In the genomic region with DNA sequence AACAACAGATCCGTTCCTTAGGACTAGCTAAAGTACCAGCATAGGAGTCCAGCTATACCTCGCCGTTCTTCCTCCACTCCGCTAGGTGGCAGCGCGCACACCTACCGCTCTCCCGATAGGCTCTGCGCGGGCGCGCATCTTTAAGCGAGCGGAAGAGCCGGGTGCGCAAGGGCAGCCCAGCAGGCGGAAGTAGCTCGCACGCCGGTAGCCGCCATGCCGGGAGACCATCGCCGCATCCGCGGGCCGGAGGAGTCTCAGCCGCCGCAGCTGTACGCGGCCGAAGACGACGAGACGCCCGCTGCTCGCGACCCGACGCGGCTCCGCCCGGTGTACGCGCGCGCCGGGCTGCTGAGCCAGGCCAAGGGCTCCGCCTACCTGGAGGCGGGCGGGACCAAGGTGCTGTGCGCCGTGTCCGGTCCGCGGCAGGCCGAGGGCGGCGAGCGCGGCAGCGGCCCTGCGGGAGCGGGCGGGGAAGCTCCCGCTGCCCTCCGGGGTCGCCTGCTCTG, we compare ENCODE assay signal across 1 mouse cellular context.
TF ChIP-seq lines count a peak whose summit lies in the region.

A gene (plus strand): TSS at position 182 of the 506 bp plus-strand sequence.

TF ChIP-seq in MEL, 35 proteins besides CTCF, POLR2A, EP300 and RAD21 (continued from another document):
- TF ChIP-seq MXI1 (IDR thresholded peaks at IDR 0.05; ENCODE audit: low read depth, low read length) (peak; percentile 81), UBTF (IDR thresholded peaks at IDR 0.05; ENCODE audit: borderline replicate concordance, insufficient read depth, low read depth, low read length) (0 out of 2 replicates have a peak, but pooled peaks have one; percentile 30), GABPA (IDR thresholded peaks at IDR 0.05; ENCODE audit: low read depth, low read length) (no peak; the same call in 1 of the 2 replicates), USF2 (IDR thresholded peaks at IDR 0.05; ENCODE audit: borderline replicate concordance in 1 of 2, insufficient read depth in 1 of 2, low read depth in 1 of 2, low read length in 2 of 2) (no peak), JUND (IDR thresholded peaks at IDR 0.05; ENCODE audit: low read depth, low read length) (no peak), NRF1 (IDR thresholded peaks at IDR 0.05; ENCODE audit: insufficient read depth, low read depth, low read length, poor library complexity, severe bottlenecking) (peak; percentile 75)
